Mouse (Mus musculus): ENCODE data around the gene Nat10. TPM values are rescaled to one million over a fixed set of nuclear protein-coding genes. Genes with fewer than 3 reads are reported as not detected.

Nat10 gene
- polyA plus RNA-seq, 1 experiment from 2014 or later: 25.7 TPM

DNA sequence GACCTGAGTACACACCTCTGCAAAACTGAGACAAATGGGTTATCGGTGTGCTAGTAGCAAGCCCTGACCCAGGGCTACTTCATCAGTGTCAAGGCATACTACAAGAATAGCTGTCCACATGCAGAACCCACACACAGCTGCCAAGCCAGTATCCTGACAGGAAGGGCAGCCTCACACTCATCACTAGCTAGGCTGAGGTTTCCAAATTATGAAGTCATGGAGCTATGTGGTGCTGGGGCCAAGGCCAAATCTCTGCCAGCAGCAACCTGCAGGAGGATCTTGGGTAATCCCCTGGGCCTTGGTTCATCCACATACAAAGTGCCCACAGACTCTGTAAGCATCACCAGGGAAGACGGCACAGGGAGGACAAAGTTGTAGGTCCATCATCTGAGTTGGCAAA is 17.5 kb downstream of the Nat10 start:
- 91% methylated on average over 2 of the region's 2 CpGs for whole genome bisulfite sequencing
- H3K27me3 ChIP-seq: no peaks in the 10 kb centered on the region
- no peak overlapping the region for H3K4me3 ChIP-seq
- H3K9me3 ChIP-seq: no peaks in the 10 kb centered on the region
- H3K4me1 ChIP-seq: no peaks in the 10 kb centered on the region
- H3K4me2 ChIP-seq (replicated peaks): no peak overlapping the region
- H3K27ac ChIP-seq (replicated peaks): no peak overlapping the region
- H3K9ac ChIP-seq (replicated peaks): no peak overlapping the region
- no peak for ATAC-seq (replicated peaks)
- peaks cover 34% of the 10 kb centered on the region for H3K36me3 ChIP-seq

DNA sequence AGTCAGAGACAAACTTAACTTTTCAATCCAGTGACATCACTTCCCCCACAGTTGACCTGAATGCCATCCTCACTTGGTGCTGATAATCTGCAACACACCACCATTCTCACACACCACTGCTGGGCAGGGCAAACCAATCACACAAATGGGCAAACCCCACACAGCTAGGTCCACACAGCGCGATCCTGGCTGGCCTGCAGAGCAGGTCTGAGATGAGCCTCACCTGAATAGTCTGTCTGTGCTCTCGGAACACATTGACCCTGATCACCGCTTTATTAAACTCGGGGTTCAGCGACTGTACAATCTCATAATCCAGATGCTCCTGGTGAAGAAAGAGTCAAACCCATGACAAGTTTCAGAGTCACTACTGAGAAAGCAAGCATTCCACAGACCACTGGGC is 18.2 kb downstream of the Nat10 start:
- Histone ChIP-seq H3K4me3 (no peak overlapping the region), H3K27ac (replicated peaks) (no peak overlapping the region), H3K9ac (replicated peaks) (no peak overlapping the region), H3K27me3 (no peaks in the 10 kb centered on the region), H3K9me3 (no peaks in the 10 kb centered on the region), H3K4me1 (no peaks in the 10 kb centered on the region), H3K4me2 (replicated peaks) (no peak overlapping the region), H3K36me3 (peaks cover 29% of the 10 kb centered on the region)
- WGBS: 97% methylated on average over 6 of the region's 6 CpGs
- no peak for ATAC-seq (replicated peaks)

DNA sequence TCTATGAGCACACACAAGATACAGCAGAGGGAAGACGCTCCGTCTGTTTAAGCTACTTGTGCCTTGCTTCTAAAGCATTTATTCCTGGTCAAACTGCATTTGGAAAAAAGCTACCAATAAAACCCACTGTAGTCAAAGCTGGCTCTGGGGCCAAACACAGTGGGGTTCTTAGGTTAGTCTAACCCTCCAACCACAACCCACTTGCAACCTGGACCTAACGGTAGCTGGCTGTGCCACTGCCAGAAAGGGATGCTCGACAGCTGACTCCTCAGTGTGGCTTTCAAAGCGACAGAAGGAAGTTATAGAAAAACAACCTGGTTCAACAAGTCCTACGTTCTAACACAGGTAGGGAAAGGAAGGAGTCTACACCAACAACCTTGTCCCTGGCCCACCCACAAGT is 29.6 kb downstream of the Nat10 start:
- H3K36me3 ChIP-seq: peaks cover 62% of the 10 kb centered on the region
- H3K4me3 ChIP-seq: no peak overlapping the region
- H3K9me3 ChIP-seq: no peaks in the 10 kb centered on the region
- no peaks in the 10 kb centered on the region for H3K4me1 ChIP-seq
- WGBS: 89% methylated on average over 6 of the region's 6 CpGs
- no peaks in the 10 kb centered on the region for H3K27me3 ChIP-seq
- ATAC-seq (replicated peaks): no peak
- H3K4me2 ChIP-seq (replicated peaks): no peak overlapping the region
- no peak overlapping the region for H3K27ac ChIP-seq (replicated peaks)
- no peak overlapping the region for H3K9ac ChIP-seq (replicated peaks)

DNA sequence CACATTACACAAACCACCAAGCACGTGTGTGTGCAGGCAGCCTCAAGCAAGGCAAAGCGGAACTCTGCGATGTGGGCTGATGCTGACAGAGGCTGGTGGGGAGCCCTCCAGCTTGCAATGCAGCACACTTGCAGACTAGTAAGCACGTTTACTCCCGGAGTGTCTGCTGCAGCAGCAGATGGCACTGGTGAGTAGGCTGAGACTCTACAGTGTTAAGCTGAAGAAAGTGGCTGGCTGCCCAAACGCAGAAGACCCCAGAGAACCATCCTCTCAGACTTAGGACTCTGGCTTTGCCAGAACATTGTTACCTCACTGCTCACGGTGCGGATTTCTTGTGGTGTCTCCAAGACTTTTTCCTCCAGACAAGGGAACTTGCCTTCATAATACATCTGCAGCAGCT is 30.1 kb downstream of the Nat10 start:
- no peak overlapping the region for H3K9ac ChIP-seq (replicated peaks)
- no peak overlapping the region for H3K4me2 ChIP-seq (replicated peaks)
- H3K27ac ChIP-seq (replicated peaks): no peak overlapping the region
- H3K4me1 ChIP-seq: no peaks in the 10 kb centered on the region
- no peaks in the 10 kb centered on the region for H3K9me3 ChIP-seq
- H3K36me3 ChIP-seq: peaks cover 66% of the 10 kb centered on the region
- WGBS: 87% methylated on average over 8 of the region's 8 CpGs
- H3K27me3 ChIP-seq: no peaks in the 10 kb centered on the region
- no peak for ATAC-seq (replicated peaks)
- no peak overlapping the region for H3K4me3 ChIP-seq

DNA sequence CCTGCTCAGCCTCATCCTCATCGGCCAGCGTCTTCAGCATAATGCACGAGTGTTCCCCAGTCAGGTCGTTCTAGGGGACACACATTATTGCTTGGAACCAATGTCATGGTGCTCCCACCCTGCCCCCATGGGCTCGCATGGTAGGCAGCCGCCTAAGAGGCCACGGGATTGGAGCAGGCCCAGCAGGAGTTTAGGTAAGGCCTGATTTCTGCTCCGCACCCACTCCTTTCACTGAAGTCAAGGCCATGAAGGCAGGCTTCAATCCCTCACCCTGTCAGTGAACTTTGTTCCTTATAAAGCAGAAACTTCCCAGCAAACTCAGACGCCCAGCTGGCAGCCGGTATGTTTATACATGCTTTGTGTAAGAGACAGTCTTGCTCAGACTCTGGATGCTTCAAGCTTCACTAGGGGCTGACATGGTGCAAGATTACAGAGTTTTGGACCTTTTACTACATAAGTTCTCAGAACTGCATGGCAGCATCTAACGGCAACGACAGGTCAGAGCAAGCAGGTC is 33.0 kb downstream of the Nat10 start:
- Histone ChIP-seq H3K27ac (replicated peaks) (no peak overlapping the region), H3K4me1 (no peaks in the 10 kb centered on the region), H3K9me3 (no peaks in the 10 kb centered on the region), H3K4me3 (no peak overlapping the region), H3K9ac (replicated peaks) (no peak overlapping the region), H3K4me2 (replicated peaks) (no peak overlapping the region), H3K27me3 (no peaks in the 10 kb centered on the region), H3K36me3 (peaks cover 69% of the 10 kb centered on the region)
- 90% methylated on average over 12 of the region's 12 CpGs for WGBS
- ATAC-seq (replicated peaks): no peak

DNA sequence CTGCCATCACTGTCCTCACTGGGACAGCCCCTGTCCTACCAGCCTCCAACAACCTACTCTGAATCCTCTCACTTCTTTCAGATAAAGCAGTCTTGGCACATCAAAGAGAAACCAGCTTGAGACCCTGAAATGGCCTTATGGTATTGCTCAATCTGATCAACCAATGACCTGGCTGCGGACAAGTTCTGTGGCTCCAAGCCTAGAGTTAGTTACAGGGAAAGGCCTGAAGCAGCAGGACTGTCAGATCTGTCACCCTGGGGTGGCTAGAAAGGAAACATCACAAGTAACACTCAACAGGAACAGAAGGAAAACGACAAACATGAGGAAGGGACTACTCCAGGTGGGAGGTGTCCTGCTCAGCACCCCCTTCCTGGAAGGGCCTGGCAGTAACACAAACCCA is 36.5 kb downstream of the Nat10 start:
- Histone ChIP-seq H3K9ac (replicated peaks) (no peak overlapping the region), H3K4me1 (no peaks in the 10 kb centered on the region), H3K27ac (replicated peaks) (no peak overlapping the region), H3K4me3 (no peak overlapping the region), H3K4me2 (replicated peaks) (no peak overlapping the region), H3K9me3 (no peaks in the 10 kb centered on the region), H3K27me3 (no peaks in the 10 kb centered on the region), H3K36me3 (peaks cover 71% of the 10 kb centered on the region)
- 92% methylated on average over 2 of the region's 2 CpGs for WGBS
- ATAC-seq (replicated peaks): no peak

DNA sequence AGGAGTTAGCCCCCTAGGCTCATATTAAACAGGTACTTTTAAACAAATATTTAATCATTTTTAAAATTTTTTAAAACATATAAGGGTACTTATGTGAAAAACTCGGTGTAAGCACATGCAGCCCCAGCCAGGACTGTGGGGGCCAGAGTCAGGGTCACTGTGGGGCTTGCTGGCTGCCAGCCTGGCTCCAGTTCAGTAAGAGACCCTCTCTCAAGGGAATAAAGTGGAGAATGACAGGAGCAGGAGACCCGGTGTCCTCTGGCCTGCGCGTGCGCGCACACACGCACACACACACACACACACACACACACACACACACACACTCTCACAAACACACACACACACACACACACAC is 41.8 kb downstream of the Nat10 start:
- H3K9me3 ChIP-seq: no peaks in the 10 kb centered on the region
- H3K27me3 ChIP-seq: no peaks in the 10 kb centered on the region
- WGBS: 90% methylated on average over 7 of the region's 7 CpGs
- ATAC-seq (replicated peaks): peak; percentile 25
- H3K4me1 ChIP-seq: no peaks in the 10 kb centered on the region
- no peak overlapping the region for H3K9ac ChIP-seq (replicated peaks)
- no peak overlapping the region for H3K27ac ChIP-seq (replicated peaks)
- H3K36me3 ChIP-seq: peaks cover 39% of the 10 kb centered on the region
- no peak overlapping the region for H3K4me3 ChIP-seq
- H3K4me2 ChIP-seq (replicated peaks): no peak overlapping the region

DNA sequence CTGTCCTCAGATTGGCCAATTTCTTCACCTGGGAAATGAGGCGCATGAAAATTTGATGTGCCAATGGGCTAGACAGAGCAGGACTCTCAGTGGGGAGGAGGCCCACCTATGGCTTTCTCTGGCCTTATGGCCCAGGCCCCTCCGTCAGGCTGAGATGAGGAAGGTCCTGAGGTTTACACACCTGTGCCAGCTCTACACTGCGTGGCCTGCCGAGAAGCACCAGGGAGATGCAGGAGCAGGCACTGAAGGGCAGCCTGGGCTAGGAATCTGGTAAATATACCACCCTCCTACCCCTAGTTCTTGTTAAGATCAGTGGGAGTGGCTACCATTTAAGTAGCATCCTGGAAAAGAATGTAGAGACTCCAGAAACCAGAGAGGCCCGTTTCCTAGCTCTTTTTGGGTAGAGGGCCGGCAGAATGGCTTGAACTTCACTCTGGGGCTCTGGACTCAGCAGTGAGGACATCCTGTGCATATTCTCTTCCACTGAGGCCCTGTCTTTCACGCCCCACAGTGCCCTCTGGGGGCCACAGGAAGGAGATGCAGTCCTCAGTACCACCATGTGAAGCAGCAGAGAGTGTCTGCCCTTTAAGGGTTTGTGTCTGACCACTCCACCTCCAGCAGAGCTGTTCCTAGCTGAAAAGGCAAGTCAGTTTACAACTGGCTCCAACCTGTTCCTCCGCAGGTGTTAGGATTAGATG is 42.3 kb downstream of the Nat10 start:
- peak; percentile 83 for ATAC-seq (replicated peaks)
- Histone ChIP-seq H3K9me3 (no peaks in the 10 kb centered on the region), H3K4me2 (replicated peaks) (no peak overlapping the region), H3K27ac (replicated peaks) (no peak overlapping the region), H3K4me3 (no peak overlapping the region), H3K9ac (replicated peaks) (no peak overlapping the region), H3K27me3 (no peaks in the 10 kb centered on the region), H3K4me1 (no peaks in the 10 kb centered on the region), H3K36me3 (peaks cover 34% of the 10 kb centered on the region)
- WGBS: 58% methylated on average over 8 of the region's 8 CpGs

DNA sequence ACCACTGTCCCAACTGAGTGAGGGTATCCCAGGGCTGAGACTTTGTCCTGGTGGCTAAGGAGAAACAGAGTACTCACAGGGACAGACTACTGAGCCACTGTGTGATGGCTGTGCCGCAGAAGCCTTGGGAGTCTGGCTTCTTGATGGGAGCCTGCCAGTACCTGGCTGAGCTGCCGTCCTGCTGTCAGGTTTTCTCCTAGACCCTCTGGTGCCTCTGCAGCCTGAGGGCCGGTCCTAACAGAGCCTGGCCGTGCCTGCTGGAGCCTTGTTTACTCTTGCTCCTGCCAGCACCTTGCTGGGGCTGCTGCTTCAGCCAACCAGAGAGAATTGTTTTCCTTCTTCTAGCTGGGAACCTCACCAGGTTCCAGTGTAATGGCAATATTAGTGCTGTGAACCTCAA is 46.7 kb downstream of the Nat10 start:
- Histone ChIP-seq H3K4me2 (replicated peaks) (no peak overlapping the region), H3K9ac (replicated peaks) (no peak overlapping the region), H3K27me3 (no peaks in the 10 kb centered on the region), H3K4me1 (no peaks in the 10 kb centered on the region), H3K4me3 (no peak overlapping the region), H3K36me3 (peaks cover 4% of the 10 kb centered on the region; the same call in 1 of the 2 replicates), H3K27ac (replicated peaks) (no peak overlapping the region), H3K9me3 (no peaks in the 10 kb centered on the region)
- 68% methylated on average over 4 of the region's 4 CpGs for WGBS
- ATAC-seq (replicated peaks): no peak

DNA sequence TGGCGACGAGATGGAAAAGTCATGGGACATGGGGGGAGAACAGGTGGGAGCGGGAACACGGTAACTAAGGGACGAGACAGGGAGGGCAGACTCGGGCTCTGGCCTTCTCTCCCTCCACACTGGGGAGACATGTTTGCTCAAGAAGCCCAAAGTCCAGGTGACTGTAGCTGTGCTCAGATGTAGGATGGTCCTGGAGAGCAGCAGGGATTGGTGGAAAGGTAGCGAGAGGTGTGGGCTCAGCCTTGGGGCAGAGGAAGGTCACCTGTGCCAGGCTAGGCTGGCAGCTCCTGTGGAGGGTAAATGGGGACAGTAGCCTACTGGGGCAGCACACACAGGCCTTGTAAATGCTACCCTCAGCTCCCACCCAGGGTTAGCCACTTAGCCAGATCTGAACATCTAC is 47.2 kb downstream of the Nat10 start:
- H3K27ac ChIP-seq (replicated peaks): no peak overlapping the region
- peaks cover 4% of the 10 kb centered on the region; the same call in 1 of the 2 replicates for H3K36me3 ChIP-seq
- no peak for ATAC-seq (replicated peaks)
- no peak overlapping the region for H3K4me3 ChIP-seq
- WGBS: 93% methylated on average over 7 of the region's 7 CpGs
- H3K9ac ChIP-seq (replicated peaks): no peak overlapping the region
- H3K4me2 ChIP-seq (replicated peaks): no peak overlapping the region
- no peaks in the 10 kb centered on the region for H3K4me1 ChIP-seq
- no peaks in the 10 kb centered on the region for H3K9me3 ChIP-seq
- no peaks in the 10 kb centered on the region for H3K27me3 ChIP-seq

DNA sequence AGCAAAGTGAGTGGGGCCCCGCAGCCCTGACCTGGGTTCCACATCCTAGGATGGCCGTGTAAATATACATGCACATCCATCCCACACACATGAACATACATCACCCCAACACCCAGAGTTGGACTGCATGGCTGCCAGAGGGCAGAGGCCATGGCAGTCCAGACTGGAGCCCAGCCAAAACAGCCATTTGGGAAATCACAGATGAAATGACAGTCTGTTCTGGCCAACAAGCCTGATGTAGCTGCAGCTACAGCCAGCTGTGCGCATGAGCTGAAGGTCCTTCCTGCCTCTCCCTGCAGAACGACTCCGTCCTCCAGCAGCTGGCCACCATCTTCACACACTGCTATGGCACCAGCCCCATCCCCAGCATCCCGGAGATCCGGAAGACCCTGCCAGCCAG is 50.2 kb downstream of the Nat10 start:
- Histone ChIP-seq H3K27me3 (no peaks in the 10 kb centered on the region), H3K9me3 (no peaks in the 10 kb centered on the region), H3K4me2 (replicated peaks) (no peak overlapping the region), H3K4me1 (peaks cover 6% of the 10 kb centered on the region; the same call in 1 of the 2 replicates), H3K9ac (replicated peaks) (no peak overlapping the region), H3K36me3 (no peaks in the 10 kb centered on the region), H3K4me3 (no peak overlapping the region), H3K27ac (replicated peaks) (no peak overlapping the region)
- ATAC-seq (replicated peaks): no peak
- 94% methylated on average over 7 of the region's 7 CpGs for WGBS

DNA sequence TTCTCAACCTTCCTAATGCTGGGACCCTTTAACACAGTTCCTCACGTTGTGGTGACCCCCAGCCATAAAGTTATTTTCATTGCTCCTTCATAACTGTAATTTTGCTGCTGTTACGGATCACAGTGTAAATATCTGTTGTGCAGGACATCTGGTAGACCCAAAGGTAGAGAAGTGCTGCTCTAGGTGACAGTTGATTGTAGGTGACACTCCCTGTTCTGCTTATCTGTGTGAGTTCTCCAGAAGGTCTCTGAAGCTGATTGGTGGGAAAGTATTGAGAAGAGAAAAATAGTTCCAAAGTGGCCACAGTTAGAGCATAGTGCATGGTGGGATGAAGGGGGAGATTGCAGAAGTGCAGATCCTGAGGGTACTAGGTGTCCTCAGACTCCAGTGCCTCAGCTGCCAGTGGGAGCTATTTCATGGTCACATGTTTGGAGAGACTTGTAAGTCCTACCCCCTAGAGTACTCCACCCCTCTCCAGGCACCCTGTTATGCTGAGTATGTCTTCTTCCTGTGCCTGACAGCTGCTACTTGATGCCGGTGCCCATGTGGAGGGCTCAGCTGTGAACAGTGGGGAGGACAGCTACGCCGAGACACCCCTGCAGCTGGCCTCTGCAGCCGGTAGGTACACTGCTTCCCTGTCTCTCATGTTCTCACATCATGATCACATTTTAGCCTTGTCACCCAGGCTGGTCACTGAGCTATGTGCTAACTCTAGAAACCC is 53.9 kb downstream of the Nat10 start:
- Histone ChIP-seq H3K4me1 (peaks cover 6% of the 10 kb centered on the region; the same call in 1 of the 2 replicates), H3K9ac (replicated peaks) (no peak overlapping the region), H3K4me2 (replicated peaks) (no peak overlapping the region), H3K27ac (replicated peaks) (no peak overlapping the region), H3K9me3 (no peaks in the 10 kb centered on the region), H3K36me3 (no peaks in the 10 kb centered on the region), H3K27me3 (no peaks in the 10 kb centered on the region), H3K4me3 (no peak overlapping the region)
- WGBS: 85% methylated on average over 6 of the region's 6 CpGs
- ATAC-seq (replicated peaks): no peak
